19 mouse cellular contexts compared by ENCODE assay signal in the genomic region with DNA sequence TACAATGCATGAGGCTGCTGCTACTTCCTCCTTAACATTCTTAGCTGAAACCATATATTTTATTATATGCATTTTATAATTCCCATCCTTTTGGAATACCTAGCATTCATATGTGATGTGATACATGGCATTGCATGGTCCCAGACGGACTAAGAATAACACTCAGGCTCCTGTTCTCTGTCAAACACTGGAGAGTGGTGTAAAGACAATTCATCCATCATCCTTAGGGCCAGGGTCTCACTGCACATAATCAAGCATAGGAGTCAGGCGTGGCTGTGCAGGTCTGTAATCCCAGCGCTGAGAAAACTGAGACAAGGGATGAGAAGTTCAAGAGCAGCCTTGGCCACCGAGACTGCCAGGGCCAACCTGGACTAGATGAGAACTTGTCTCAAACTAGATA.
"Had no signal": no experiment of that assay in that cellular context is flagged by ENCODE, and none has a peak within 500 bp of the region (broad histone marks: within the 10 kb centered on the region; RNA-seq: fewer than 3 reads in every experiment).

No protein-coding gene starts in this region.

- H3K9me3 ChIP-seq: midbrain, embryonic 10.5 days; midbrain, embryonic 12.5 days; neural tube, embryonic 13.5 days; neural tube, embryonic 15.5 days; stomach, embryonic 15.5 days had no signal

- ATAC-seq: midbrain, embryonic 16.5 days had no signal

- H3K9ac ChIP-seq: lung, embryonic 14.5 days; midbrain, embryonic 12.5 days; neural tube, embryonic 13.5 days; neural tube, embryonic 15.5 days; stomach, embryonic 15.5 days had no signal

- H3K36me3 ChIP-seq: midbrain, embryonic 10.5 days; midbrain, embryonic 12.5 days; neural tube, embryonic 13.5 days; neural tube, embryonic 15.5 days; stomach, embryonic 15.5 days had no signal

- H3K27me3 ChIP-seq: midbrain, embryonic 12.5 days; neural tube, embryonic 13.5 days; neural tube, embryonic 15.5 days; stomach, embryonic 15.5 days had no signal

- H3K4me3 ChIP-seq: midbrain, embryonic 10.5 days; midbrain, embryonic 12.5 days; myocyte; neural tube, embryonic 13.5 days; neural tube, embryonic 15.5 days; stomach, embryonic 15.5 days had no signal

- H3K27ac ChIP-seq: midbrain, embryonic 10.5 days; midbrain, embryonic 12.5 days; neural tube, embryonic 13.5 days; neural tube, embryonic 15.5 days; stomach, embryonic 15.5 days had no signal

- H3K4me2 ChIP-seq: lung, embryonic 14.5 days; midbrain, embryonic 12.5 days; neural tube, embryonic 13.5 days; neural tube, embryonic 15.5 days; stomach, embryonic 15.5 days had no signal

- DNase-seq: lung, adult 18-20 months; lung, embryonic 14.5 days; lung, postnatal 4 days; midbrain, embryonic 14.5 days; retina, postnatal 1 day; right cerebral cortex, adult 18-20 months; right cerebral cortex, postnatal 25 days; right cerebral cortex, postnatal 4 days; spleen, adult 18-20 months; thymus, adult 18-20 months; thymus, postnatal 14 days; thymus, postnatal 36 days had no signal
